9 mouse cellular contexts compared by ENCODE assay signal in the genomic region with DNA sequence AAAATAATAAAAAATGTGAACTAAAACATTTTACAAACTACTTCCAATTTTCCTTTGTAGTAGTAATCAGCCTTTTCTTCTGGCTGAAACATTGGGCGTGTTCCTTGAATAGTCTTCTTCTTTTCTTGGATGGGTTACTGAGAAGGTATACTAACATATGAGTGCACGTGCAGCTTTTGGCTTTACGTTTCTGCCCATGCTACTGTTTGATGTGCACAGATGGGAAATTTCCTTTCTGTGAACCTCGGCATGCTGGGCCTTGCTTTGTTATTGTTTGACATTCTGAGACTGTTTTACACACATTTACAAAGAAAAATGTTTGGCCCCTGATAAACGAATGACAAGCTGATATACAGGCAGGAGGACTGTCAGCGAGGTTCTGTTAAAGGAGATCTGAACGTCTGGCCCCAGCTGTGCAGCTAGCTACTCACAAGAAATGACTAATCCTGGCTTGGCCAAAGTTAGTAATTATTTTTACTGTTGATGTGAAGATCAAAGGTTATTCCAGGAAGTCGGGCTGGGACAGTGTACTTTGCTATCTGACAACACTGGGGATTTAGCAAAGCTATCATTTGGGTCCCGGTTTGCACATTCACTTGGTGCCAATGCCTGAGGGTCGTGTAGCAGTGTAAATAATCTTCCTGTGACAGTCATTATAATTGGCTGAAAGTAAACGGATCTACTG.
DNase-seq lines count a peak whose midpoint lies in the region; ATAC-seq lines count a peak whose summit lies in the region.
"Had no signal": no experiment of that assay in that cellular context is flagged by ENCODE, and none has a peak within 500 bp of the region (broad histone marks: within the 10 kb centered on the region; RNA-seq: fewer than 3 reads in every experiment).

No protein-coding gene starts in this region.

- no peak overlapping the region for H3K4me3 ChIP-seq in lung, embryonic 15.5 days
- no peak overlapping the region for H3K4me3 ChIP-seq in hindbrain, embryonic 16.5 days (ENCODE audit: low read length)
- no peak overlapping the region for H3K4me3 ChIP-seq in forebrain, embryonic 16.5 days (replicated peaks; ENCODE audit: low read length)
- H3K4me3 ChIP-seq: erythroblast, embryonic 14.5 days had no signal

- H3K4me1 ChIP-seq in lung, embryonic 15.5 days: 0 out of 2 replicates have a peak, but pooled peaks cover 3% of the 10 kb centered on the region
- H3K4me1 ChIP-seq in hindbrain, embryonic 16.5 days (ENCODE audit: control insufficient read depth, insufficient read depth, low read depth, low read length): no peaks in the 10 kb centered on the region
- no peaks in the 10 kb centered on the region for H3K4me1 ChIP-seq in forebrain, embryonic 16.5 days (replicated peaks; ENCODE audit: control insufficient read depth, insufficient read depth, low read length)

- peak; percentile 23 for DNase-seq in gastrocnemius, postnatal 14 days
- no peak for DNase-seq in gastrocnemius, postnatal 36 days
- peak; percentile 26 for DNase-seq in adrenal gland, postnatal 25 days
- DNase-seq in kidney, adult 18-20 months: peak; percentile 41
- no peak for DNase-seq in frontal cortex, adult 2 months (ENCODE audit: extremely low spot score in 1 of 2, low spot score in 1 of 2)

- no peaks in the 10 kb centered on the region for H3K9me3 ChIP-seq in lung, embryonic 15.5 days
- no peaks in the 10 kb centered on the region for H3K9me3 ChIP-seq in hindbrain, embryonic 16.5 days (ENCODE audit: control insufficient read depth, low read length)
- no peaks in the 10 kb centered on the region for H3K9me3 ChIP-seq in forebrain, embryonic 16.5 days (ENCODE audit: control insufficient read depth, low read length)

- intact Hi-C loops in gastrocnemius, postnatal 14 days (cut with DNase I; ENCODE audit: low total_unique reads): no loop called here
- intact Hi-C loops in gastrocnemius, postnatal 36 days (cut with DNase I): no loop called here

- no peaks in the 10 kb centered on the region for H3K36me3 ChIP-seq in lung, embryonic 15.5 days
- H3K36me3 ChIP-seq in hindbrain, embryonic 16.5 days (ENCODE audit: control insufficient read depth, insufficient read depth, low read length): no peaks in the 10 kb centered on the region
- no peaks in the 10 kb centered on the region for H3K36me3 ChIP-seq in forebrain, embryonic 16.5 days (ENCODE audit: control insufficient read depth, insufficient read depth)

- no peaks in the 10 kb centered on the region for H3K27me3 ChIP-seq in lung, embryonic 15.5 days
- H3K27me3 ChIP-seq in hindbrain, embryonic 16.5 days (replicated peaks; ENCODE audit: control insufficient read depth, insufficient read depth, low read length): no peaks in the 10 kb centered on the region
- H3K27me3 ChIP-seq in forebrain, embryonic 16.5 days (replicated peaks; ENCODE audit: control insufficient read depth, insufficient read depth, low read length): no peaks in the 10 kb centered on the region

- H3K4me2 ChIP-seq in lung, embryonic 15.5 days: no peak overlapping the region
- H3K4me2 ChIP-seq in hindbrain, embryonic 16.5 days (ENCODE audit: low read length): no peak overlapping the region
- H3K4me2 ChIP-seq in forebrain, embryonic 16.5 days (ENCODE audit: low read length): no peak overlapping the region

- ATAC-seq in lung, embryonic 15.5 days (ENCODE audit: borderline replicate concordance, extremely low read depth, low FRiP score, low TSS enrichment): peak; percentile 86; the same call in 1 of the 2 replicates
- ATAC-seq in hindbrain, embryonic 16.5 days: no peak
- ATAC-seq in forebrain, embryonic 16.5 days: no peak

- H3K27ac ChIP-seq in lung, embryonic 15.5 days: 0 out of 2 replicates have a peak overlapping the region, but pooled peaks have one; percentile 15
- no peak overlapping the region for H3K27ac ChIP-seq in hindbrain, embryonic 16.5 days (ENCODE audit: low read depth, low read length)
- H3K27ac ChIP-seq in forebrain, embryonic 16.5 days (ENCODE audit: low read length): no peak overlapping the region

- no peak overlapping the region for H3K9ac ChIP-seq in lung, embryonic 15.5 days
- no peak overlapping the region for H3K9ac ChIP-seq in hindbrain, embryonic 16.5 days (ENCODE audit: low read depth, low read length)
- H3K9ac ChIP-seq in forebrain, embryonic 16.5 days (replicated peaks; ENCODE audit: low read depth, low read length): no peak overlapping the region

- 23% methylated on average over 11 of the region's 11 CpGs for WGBS in lung, embryonic 15.5 days
- 60% methylated on average over 11 of the region's 11 CpGs for whole genome bisulfite sequencing in hindbrain, embryonic 16.5 days
- WGBS in forebrain, embryonic 16.5 days: 48% methylated on average over 11 of the region's 11 CpGs

Comparison
In these comparisons a context has a peak if more than half of its experiments do, and no peak if none do; other contexts are left out.
1. DNase-seq: peak in gastrocnemius, postnatal 14 days (single experiment), adrenal gland, postnatal 25 days (single experiment) and kidney, adult 18-20 months (single experiment); none in gastrocnemius, postnatal 36 days (0 of 2) and frontal cortex, adult 2 months (0 of 2).